Mouse (Mus musculus) adrenal gland, postnatal 36 days (tissue): ENCODE measurements around the gene Hic1. TPM values are rescaled to one million over a fixed set of nuclear protein-coding genes. Genes with fewer than 3 reads are reported as not detected.

Experiments used
- DNase-seq, 2 experiments: peaks; one replicate each; pipeline ENCODE4 v3.0.0; 2021; ENCODE audit warnings: mixed read lengths in 1 of 2
- microRNA-seq: library from miRNA; unstranded; fragments of <30 nt; microRNA quantifications from one replicate; pipeline ENCODE4 v1.2.0, GENCODE M21; 2021
- total RNA-seq, 2 experiments: library from RNA; stranded (reverse); gene quantifications; 2 replicates each; pipeline ENCODE4 v1.2.3; 2021

Gene Hic1
- total RNA-seq, 2 experiments from 2014 or later = 8.3 to 9.0 TPM

- DNase-seq = no peak
Observed at GRCm38 (mm10) chr11:75118141-75118540, 51.2 kb downstream of the Hic1 start.

- DNase-seq = no peak
Observed at GRCm38 (mm10) chr11:75116379-75116778, 52.9 kb downstream of the Hic1 start.

Small RNA genes within 50 kb of the gene (microRNA-seq; reads per million reads assigned to microRNA genes)
- gene Mir132 = 868 reads per million, percentile 77 among the genes with 10 or more reads in this experiment
- 45.5 reads per million, percentile 43 among the genes with 10 or more reads in this experiment for gene Mir212

Other genes with a start within 250 kb of the Hic1 start
- 10 to 100 TPM; 19.2 to 23.5 TPM for gene Smg6, start 243.7 kb downstream of the Hic1 start, total RNA-seq
- 10 to 100 TPM; 44.4 to 45.9 TPM for gene Srr, start 243.6 kb downstream of the Hic1 start, total RNA-seq
- gene Ovca2, start 9.3 kb upstream of the Hic1 start, total RNA-seq = 10 to 100 TPM; 20.7 to 22.4 TPM
- 10 to 100 TPM; 29.8 to 30.6 TPM for gene Dph1, start 21.7 kb upstream of the Hic1 start, total RNA-seq
- gene Rtn4rl1, start 24.3 kb upstream of the Hic1 start, total RNA-seq = 10 to 100 TPM; 37.3 to 53.0 TPM
- gene Rpa1, start 178.8 kb upstream of the Hic1 start, total RNA-seq = 10 to 100 TPM; 51.3 to 56.1 TPM
- gene Smyd4, start 178.9 kb upstream of the Hic1 start, total RNA-seq = 10 to 100 TPM in 1 of 2 experiments, 1 to 10 TPM in 1; 9.9 to 10.9 TPM